Comparison of ENCODE assay signal across 25 mouse cellular contexts in genomic region chr10:62258298-62258697, GRCm38 (mm10). TPM values are rescaled to one million over a fixed set of nuclear protein-coding genes. Genes with fewer than 3 reads are reported as not detected.
DNase-seq lines count a peak whose midpoint lies in the region; ATAC-seq and TF ChIP-seq lines count a peak whose summit lies in the region.
"Had no signal": no experiment of that assay in that cellular context is flagged by ENCODE, and none has a peak within 500 bp of the region (broad histone marks: within the 10 kb centered on the region; RNA-seq: fewer than 3 reads in every experiment).

No protein-coding gene starts in this region.

- no peak for ATAC-seq in lung, embryonic 14.5 days (ENCODE audit: insufficient read depth)
- ATAC-seq in lung, postnatal 0 days: no peak
- ATAC-seq: activated CD4-positive, CD25-positive, alpha-beta regulatory T cell, adult 4 months; CD4-positive, CD25-positive, alpha-beta regulatory T cell, adult 4 months; forebrain, embryonic 13.5 days; forebrain, embryonic 15.5 days; forebrain, postnatal 0 days; Patski had no signal

- TF ChIP-seq CTCF in lung, embryonic 14.5 days (IDR thresholded peaks at IDR 0.05; ENCODE audit: low read depth): no peak
- no peak for TF ChIP-seq CTCF in lung, postnatal 0 days (IDR thresholded peaks at IDR 0.05)

- H3K4me1 ChIP-seq in lung, embryonic 14.5 days (ENCODE audit: insufficient read depth): no peaks in the 10 kb centered on the region
- H3K4me1 ChIP-seq in lung, postnatal 0 days (ENCODE audit: insufficient read depth, low read depth, low read length): 0 out of 2 replicates have a peak, but pooled peaks cover 2% of the 10 kb centered on the region
- H3K4me1 ChIP-seq: embryonic facial prominence, embryonic 12.5 days; forebrain, embryonic 13.5 days; forebrain, embryonic 15.5 days had no signal

- no peak for TF ChIP-seq EP300 in lung, postnatal 0 days (IDR thresholded peaks at IDR 0.05)

- WGBS in lung, embryonic 14.5 days: 79% methylated on average over 5 of the region's 5 CpGs
- WGBS in lung, postnatal 0 days: 78% methylated on average over 5 of the region's 5 CpGs

- H3K9ac ChIP-seq in lung, embryonic 14.5 days: no peak overlapping the region
- no peak overlapping the region for H3K9ac ChIP-seq in lung, postnatal 0 days (replicated peaks; ENCODE audit: low read depth)
- H3K9ac ChIP-seq: embryonic facial prominence, embryonic 12.5 days; forebrain, embryonic 13.5 days; forebrain, embryonic 15.5 days; forebrain, postnatal 0 days had no signal

- H3K4me3 ChIP-seq in lung, embryonic 14.5 days (ENCODE audit: low read depth, low read length): no peak overlapping the region
- H3K4me3 ChIP-seq in lung, postnatal 0 days (ENCODE audit: low read depth, low read length): no peak overlapping the region
- H3K4me3 ChIP-seq: embryonic facial prominence, embryonic 10.5 days; embryonic facial prominence, embryonic 12.5 days; forebrain, embryonic 13.5 days; forebrain, embryonic 15.5 days had no signal

- DNase-seq in embryo, embryonic 10 days (ENCODE audit: low spot score): peak; percentile 65
- DNase-seq in embryo, embryonic 10.5 days (ENCODE audit: low spot score): no peak
- peak; percentile 63 for DNase-seq in lung, embryonic 14.5 days
- DNase-seq in lung, postnatal 0 days (ENCODE audit: low spot score): no peak
- no peak for DNase-seq in left cerebral cortex, adult 18-20 months (ENCODE audit: low spot score in 2 of 2)
- DNase-seq: adrenal gland, adult 8-10 months; adrenal gland, postnatal 14 days; adrenal gland, postnatal 36 days; B cell, adult 2 months; cerebellum, adult 11-12 months; cerebellum, adult 2 months; cerebellum, adult 9-10 months; cerebellum, postnatal 10 days; cerebellum, postnatal 25 days; forebrain, postnatal 0 days had no signal

- no peak overlapping the region for H3K4me2 ChIP-seq in lung, embryonic 14.5 days
- H3K4me2 ChIP-seq in lung, postnatal 0 days (replicated peaks; ENCODE audit: low read depth, low read length): no peak overlapping the region
- H3K4me2 ChIP-seq: embryonic facial prominence, embryonic 12.5 days; forebrain, embryonic 13.5 days; forebrain, embryonic 15.5 days had no signal

- no peaks in the 10 kb centered on the region for H3K36me3 ChIP-seq in lung, embryonic 14.5 days (ENCODE audit: insufficient read depth)
- H3K36me3 ChIP-seq in lung, postnatal 0 days (ENCODE audit: insufficient read depth, low read length): no peaks in the 10 kb centered on the region
- H3K36me3 ChIP-seq: embryonic facial prominence, embryonic 10.5 days; embryonic facial prominence, embryonic 12.5 days; forebrain, embryonic 15.5 days; G1E had no signal

- no peaks in the 10 kb centered on the region for H3K27me3 ChIP-seq in lung, embryonic 14.5 days (ENCODE audit: insufficient read depth, low read length)
- H3K27me3 ChIP-seq in lung, postnatal 0 days (replicated peaks; ENCODE audit: insufficient read depth, low read length): no peaks in the 10 kb centered on the region
- H3K27me3 ChIP-seq: embryonic facial prominence, embryonic 12.5 days; forebrain, embryonic 13.5 days; forebrain, embryonic 15.5 days; Patski had no signal

- H3K9me3 ChIP-seq in lung, embryonic 14.5 days (ENCODE audit: low read depth, low read length): no peaks in the 10 kb centered on the region
- no peaks in the 10 kb centered on the region for H3K9me3 ChIP-seq in lung, postnatal 0 days (ENCODE audit: low read length)
- H3K9me3 ChIP-seq: embryonic facial prominence, embryonic 10.5 days; embryonic facial prominence, embryonic 12.5 days; forebrain, embryonic 13.5 days; forebrain, embryonic 15.5 days; G1E had no signal

- H3K27ac ChIP-seq in lung, embryonic 14.5 days (ENCODE audit: low read depth): no peak overlapping the region
- no peak overlapping the region for H3K27ac ChIP-seq in lung, postnatal 0 days (ENCODE audit: low read length)
- H3K27ac ChIP-seq: embryonic facial prominence, embryonic 10.5 days; embryonic facial prominence, embryonic 12.5 days; forebrain, embryonic 13.5 days; forebrain, embryonic 15.5 days had no signal

RNA-seq across cellular contexts. Expression of gene Tacr2, which starts 6.1 kb away (rescaled TPM):
- 0.46 and 0.85 TPM in 2 replicates for polyA plus RNA-seq in lung, embryonic 14.5 days (2014; fragmentation: Nextera tagmentation; extraction: Ambion mirVana)
- polyA plus RNA-seq in lung, postnatal 0 days (2015; fragmentation: Nextera tagmentation; extraction: Ambion mirVana): 0.32 and 0.40 TPM in 2 replicates
- total RNA-seq in left cerebral cortex, adult 18-20 months (2021): under 1 TPM; 0.23 to 0.30 TPM
- total RNA-seq: forebrain, postnatal 0 days had no signal
- polyA plus RNA-seq: activated CD4-positive, CD25-positive, alpha-beta regulatory T cell, adult 4 months; CD4-positive, CD25-positive, alpha-beta regulatory T cell, adult 4 months; embryonic facial prominence, embryonic 10.5 days; embryonic facial prominence, embryonic 12.5 days; embryonic facial prominence, embryonic 14.5 days; forebrain, embryonic 11.5 days; forebrain, embryonic 13.5 days; forebrain, embryonic 15.5 days; forebrain, postnatal 0 days; G1E had no signal

RNA-seq across cellular contexts. Expression of gene Tspan15, which starts 27.2 kb away (rescaled TPM):
- 32.5 and 36.3 TPM in 2 replicates for polyA plus RNA-seq in lung, embryonic 14.5 days (2014; fragmentation: Nextera tagmentation; extraction: Ambion mirVana)
- 106 and 119 TPM in 2 replicates for polyA plus RNA-seq in lung, postnatal 0 days (2015; fragmentation: Nextera tagmentation; extraction: Ambion mirVana)
- total RNA-seq in left cerebral cortex, adult 18-20 months (2021): 1 to 10 TPM; 8.3 to 9.0 TPM

Comparison
In these comparisons a context has a peak if more than half of its experiments do, and no peak if none do; other contexts are left out.
1. DNase-seq: peak in embryo, embryonic 10 days (single experiment) and lung, embryonic 14.5 days (single experiment); none in embryo, embryonic 10.5 days (single experiment), lung, postnatal 0 days (single experiment) and left cerebral cortex, adult 18-20 months (0 of 2).